Mouse (Mus musculus) layer of hippocampus, postnatal 36 days (tissue): ENCODE data around the gene Kiss1r. TPM values are rescaled to one million over a fixed set of nuclear protein-coding genes. Genes with fewer than 3 reads are reported as not detected.

Experiments used
- DNase-seq, 2 experiments: peaks; one replicate each; pipeline ENCODE4 v3.0.0; 2022
- total RNA-seq, 2 experiments: library from RNA; stranded (reverse); gene quantifications; 2 replicates each; pipeline ENCODE4 v1.2.3; 2021

Gene Kiss1r
- total RNA-seq, 2 experiments from 2014 or later: 6.4 to 6.8 TPM

DNA sequence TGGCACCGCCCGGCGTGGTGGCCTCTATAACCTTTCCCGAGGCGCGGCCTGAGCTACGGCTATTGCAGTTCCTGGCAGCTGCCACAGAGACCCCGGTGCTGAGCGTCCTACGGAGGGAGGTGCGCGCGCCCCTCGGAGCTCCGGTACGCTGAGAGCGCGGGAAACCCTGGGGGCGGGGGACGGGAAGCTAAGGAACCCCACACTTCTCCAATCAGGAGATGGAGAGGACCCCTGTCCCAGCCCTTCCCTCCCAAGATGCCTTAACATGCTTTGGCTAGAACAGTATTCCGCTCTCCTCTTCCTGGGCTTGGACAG lies 54.4 kb downstream of the Kiss1r start:
- DNase-seq: no peak

Other genes starting within 250 kb of the Kiss1r start
- 10 to 100 TPM; 64.6 to 68.3 TPM for gene Tpgs1, start 247.6 kb upstream of the Kiss1r start, total RNA-seq
- gene Cdc34, start 234.8 kb upstream of the Kiss1r start, total RNA-seq: 10 to 100 TPM; 67.0 to 70.2 TPM
- gene Gzmm, start 228.0 kb upstream of the Kiss1r start, total RNA-seq: 1 to 10 TPM; 2.4 to 2.5 TPM
- gene Bsg, start 212.5 kb upstream of the Kiss1r start, total RNA-seq: 100 to 1,000 TPM; 555 to 610 TPM
- 100 to 1,000 TPM; 106 to 118 TPM for gene Hcn2, start 200.3 kb upstream of the Kiss1r start, total RNA-seq
- gene Polrmt, start 170.4 kb upstream of the Kiss1r start, total RNA-seq: 10 to 100 TPM; 50.1 to 52.6 TPM
- 1 to 10 TPM; 1.1 to 1.3 TPM for gene Fgf22, start 161.9 kb upstream of the Kiss1r start, total RNA-seq
- gene Rnf126, start 150.0 kb upstream of the Kiss1r start, total RNA-seq: 10 to 100 TPM; 81.4 to 82.9 TPM
- 1 to 10 TPM; 1.3 to 1.8 TPM for gene Fstl3, start 139.7 kb upstream of the Kiss1r start, total RNA-seq
- under 1 TPM; 0.47 to 0.73 TPM for gene Prss57, start 126.0 kb upstream of the Kiss1r start, total RNA-seq
- 100 to 1,000 TPM; 262 to 290 TPM for gene Palm, start 123.4 kb upstream of the Kiss1r start, total RNA-seq
- 1 to 10 TPM in 1 of 2 experiments, under 1 TPM in 1; 0.82 to 1.4 TPM for gene Misp, start 96.0 kb upstream of the Kiss1r start, total RNA-seq
- gene Ptbp1, start 62.5 kb upstream of the Kiss1r start, total RNA-seq: 10 to 100 TPM; 43.1 to 52.6 TPM
- 1 to 10 TPM in 1 of 2 experiments, not detected in 1; 1.0 TPM for gene Prtn3, start 42.5 kb upstream of the Kiss1r start, total RNA-seq
- 10 to 100 TPM; 28.4 to 28.7 TPM for gene Plppr3, start 42.3 kb upstream of the Kiss1r start, total RNA-seq
- gene Elane, start 30.7 kb upstream of the Kiss1r start, total RNA-seq: not detected
- gene Cfd, start 26.1 kb upstream of the Kiss1r start, total RNA-seq: not detected
- 10 to 100 TPM; 53.0 to 54.1 TPM for gene Med16, start 8.0 kb upstream of the Kiss1r start, total RNA-seq
- gene Gm26602, start 6.1 kb upstream of the Kiss1r start, total RNA-seq: not detected
- gene R3hdm4, start 4.2 kb downstream of the Kiss1r start, total RNA-seq: 100 to 1,000 TPM; 397 to 399 TPM
- gene Arid3a, start 10.1 kb downstream of the Kiss1r start, total RNA-seq: 1 to 10 TPM; 4.8 to 5.1 TPM
- gene Wdr18, start 43.2 kb downstream of the Kiss1r start, total RNA-seq: 10 to 100 TPM; 43.2 to 48.2 TPM
- under 1 TPM; 0.10 TPM for gene Grin3b, start 53.7 kb downstream of the Kiss1r start, total RNA-seq
- 100 to 1,000 TPM; 117 to 124 TPM for gene Tmem259, start 67.4 kb downstream of the Kiss1r start, total RNA-seq
- gene Cnn2, start 71.6 kb downstream of the Kiss1r start, total RNA-seq: 1 to 10 TPM; 5.5 to 6.6 TPM
- gene Abca7, start 79.5 kb downstream of the Kiss1r start, total RNA-seq: 10 to 100 TPM; 10.9 to 11.0 TPM
- gene Arhgap45, start 99.7 kb downstream of the Kiss1r start, total RNA-seq: 1 to 10 TPM; 3.2 to 4.2 TPM
- 10 to 100 TPM; 74.8 to 86.0 TPM for gene Polr2e, start 122.8 kb downstream of the Kiss1r start, total RNA-seq
- 100 to 1,000 TPM; 445 to 446 TPM for gene Gpx4, start 130.2 kb downstream of the Kiss1r start, total RNA-seq
- 10 to 100 TPM; 17.2 to 20.7 TPM for gene Sbno2, start 188.6 kb downstream of the Kiss1r start, total RNA-seq
- gene Stk11, start 198.8 kb downstream of the Kiss1r start, total RNA-seq: 10 to 100 TPM; 93.3 to 95.9 TPM
- gene Atp5d, start 221.7 kb downstream of the Kiss1r start, total RNA-seq: 100 to 1,000 TPM; 324 to 369 TPM
- gene Cbarp, start 223.9 kb downstream of the Kiss1r start, total RNA-seq: 100 to 1,000 TPM; 336 to 379 TPM
- 10 to 100 TPM; 58.9 to 62.6 TPM for gene Midn, start 231.3 kb downstream of the Kiss1r start, total RNA-seq
- 10 to 100 TPM; 58.5 to 63.4 TPM for gene Cirbp, start 249.0 kb downstream of the Kiss1r start, total RNA-seq